Mouse (Mus musculus): Measurements from ENCODE around the gene Nell1.

Nell1 gene

GRCm38 (mm10) chr7:50260016-50260415, 285.4 kb downstream of the Nell1 start:
- no peak for DNase-seq (ENCODE audit: low spot score in 2 of 2)

- no peak for DNase-seq (ENCODE audit: low spot score in 2 of 2)
These were observed 320.8 kb downstream of the Nell1 start for GRCm38 (mm10) chr7:50295508-50295907.

- no peak for DNase-seq (ENCODE audit: low spot score in 2 of 2)
These were observed 363.6 kb downstream of the Nell1 start for GRCm38 (mm10) chr7:50338226-50338625.

GRCm38 (mm10) chr7:50338757-50339156, 364.1 kb downstream of the Nell1 start:
- DNase-seq (ENCODE audit: low spot score in 2 of 2) = no peak

GRCm38 (mm10) chr7:50351564-50351963, 376.9 kb downstream of the Nell1 start:
- DNase-seq (ENCODE audit: low spot score in 2 of 2) = no peak

GRCm38 (mm10) chr7:50357213-50357612, 382.5 kb downstream of the Nell1 start:
- no peak for DNase-seq (ENCODE audit: low spot score in 2 of 2)

- no peak for DNase-seq (ENCODE audit: low spot score in 2 of 2)
These were observed 387.4 kb downstream of the Nell1 start for GRCm38 (mm10) chr7:50362039-50362438.

GRCm38 (mm10) chr7:50374876-50375275, 400.2 kb downstream of the Nell1 start:
- peak; percentile 64 to 73 for DNase-seq (ENCODE audit: low spot score in 2 of 2)

GRCm38 (mm10) chr7:50410421-50410820, 435.8 kb downstream of the Nell1 start:
- no peak for DNase-seq (ENCODE audit: low spot score in 2 of 2)

GRCm38 (mm10) chr7:50419976-50420375, 445.3 kb downstream of the Nell1 start:
- no peak for DNase-seq (ENCODE audit: low spot score in 2 of 2)

GRCm38 (mm10) chr7:50422422-50423195, 447.9 kb downstream of the Nell1 start:
- no peak for DNase-seq (ENCODE audit: low spot score in 2 of 2)

GRCm38 (mm10) chr7:50429725-50430124, 455.1 kb downstream of the Nell1 start:
- DNase-seq (ENCODE audit: low spot score in 2 of 2) = no peak

- DNase-seq (ENCODE audit: low spot score in 2 of 2) = peak in 1 of 2 experiments; percentile 7
These were observed 466.6 kb downstream of the Nell1 start for GRCm38 (mm10) chr7:50441237-50441636.

- DNase-seq (ENCODE audit: low spot score in 2 of 2) = no peak
These were observed 472.7 kb downstream of the Nell1 start for GRCm38 (mm10) chr7:50447316-50447715.

GRCm38 (mm10) chr7:50467742-50468141, 493.1 kb downstream of the Nell1 start:
- DNase-seq (ENCODE audit: low spot score in 2 of 2) = peak in 1 of 2 experiments; percentile 11

- no peak for DNase-seq (ENCODE audit: low spot score in 2 of 2)
These were observed 495.9 kb downstream of the Nell1 start for GRCm38 (mm10) chr7:50470555-50470954.

- peak in 1 of 2 experiments; percentile 32 for DNase-seq (ENCODE audit: low spot score in 2 of 2)
These were observed 507.3 kb downstream of the Nell1 start for GRCm38 (mm10) chr7:50482011-50482410.

- no peak for DNase-seq (ENCODE audit: low spot score in 2 of 2)
These were observed 510.6 kb downstream of the Nell1 start for GRCm38 (mm10) chr7:50485304-50485703.

- DNase-seq (ENCODE audit: low spot score in 2 of 2) = no peak
These were observed 512.3 kb downstream of the Nell1 start for GRCm38 (mm10) chr7:50486884-50487420.

- DNase-seq (ENCODE audit: low spot score in 2 of 2) = no peak
These were observed 526.9 kb downstream of the Nell1 start for GRCm38 (mm10) chr7:50501562-50501961.

GRCm38 (mm10) chr7:50507047-50507446, 532.4 kb downstream of the Nell1 start:
- peak in 1 of 2 experiments; percentile 21 for DNase-seq (ENCODE audit: low spot score in 2 of 2)

GRCm38 (mm10) chr7:50514830-50515229, 540.2 kb downstream of the Nell1 start:
- no peak for DNase-seq (ENCODE audit: low spot score in 2 of 2)

GRCm38 (mm10) chr7:50516681-50517080, 542.0 kb downstream of the Nell1 start:
- DNase-seq (ENCODE audit: low spot score in 2 of 2) = no peak

All from right cerebral cortex, postnatal 36 days (tissue).